Comparison of ENCODE assay signal across 1 mouse cellular context in the genomic region with DNA sequence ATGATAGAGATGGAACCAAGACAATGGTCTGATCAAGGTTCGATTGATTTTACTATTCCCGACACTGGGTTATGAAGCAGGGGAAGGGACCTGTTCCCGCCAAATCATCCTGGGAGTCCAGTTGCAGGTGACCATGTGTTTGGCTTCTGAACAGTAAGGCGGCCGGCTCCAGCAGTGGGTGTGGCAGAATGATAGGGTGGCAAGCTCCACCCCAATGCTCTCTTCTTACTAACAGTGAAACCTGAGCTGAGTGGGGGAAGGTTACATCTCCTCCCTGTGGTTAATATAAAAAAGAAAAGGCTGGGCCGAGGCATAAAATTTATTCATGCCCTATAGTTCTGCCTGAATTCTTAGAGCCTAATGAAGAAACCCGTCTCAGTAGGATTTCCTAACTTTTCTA.
TF ChIP-seq lines count a peak whose summit lies in the region.

No protein-coding gene starts in this region.

TF ChIP-seq in ES-E14, 5 proteins besides CTCF, POLR2A, EP300 and RAD21:
- TF ChIP-seq HCFC1 (IDR thresholded peaks at IDR 0.05; ENCODE audit: borderline replicate concordance, insufficient read depth, low read length) (no peak), ZC3H11A (IDR thresholded peaks at IDR 0.05; ENCODE audit: borderline replicate concordance, low read depth, low read length) (no peak), ZNF384 (IDR thresholded peaks at IDR 0.05; ENCODE audit: low read depth, low read length) (no peak), CHD2 (IDR thresholded peaks at IDR 0.05; ENCODE audit: low read depth, low read length) (no peak)
